Mouse (Mus musculus): ENCODE measurements around the gene Wdr37. TPM values are rescaled to one million over a fixed set of nuclear protein-coding genes. Genes with fewer than 3 reads are reported as not detected.

Gene Wdr37
- polyA plus RNA-seq, 1 experiment: 32.8 TPM

DNA sequence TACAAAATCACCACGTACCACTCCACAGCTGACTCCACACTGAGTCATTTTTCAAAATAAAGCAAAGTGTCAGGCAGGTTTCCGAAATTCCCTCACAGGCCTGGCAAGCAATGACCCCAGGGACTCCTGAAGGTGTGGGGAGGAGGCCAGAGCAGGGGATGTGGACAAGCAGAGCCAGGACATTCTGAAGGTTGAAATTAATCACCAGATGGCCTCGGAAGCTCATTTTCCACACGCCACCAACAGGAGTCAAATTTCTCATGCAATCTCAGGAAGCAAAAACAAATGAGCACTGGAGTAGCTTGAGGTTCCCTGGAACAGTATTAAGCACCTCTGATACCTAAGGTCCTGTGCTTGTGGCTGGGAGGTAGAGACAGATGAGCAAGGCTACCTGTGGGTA lies 89.1 kb downstream of the Wdr37 start:
- TF ChIP-seq CTCF (IDR thresholded peaks at IDR 0.05; ENCODE audit: borderline replicate concordance, insufficient read depth, low read length) (no peak), POLR2A (IDR thresholded peaks at IDR 0.05; ENCODE audit: low read depth, low read length) (no peak)
- no peaks in the 10 kb centered on the region for H3K4me1 ChIP-seq (ENCODE audit: control insufficient read depth, insufficient read depth, low read length)

GRCm38 (mm10) chr13:8780441-8780840 lies 91.3 kb downstream of the Wdr37 start:
- no peak overlapping the region for H3K27ac ChIP-seq (ENCODE audit: insufficient read depth, low read length)
- no peak overlapping the region for H3K4me3 ChIP-seq (ENCODE audit: insufficient read depth, low read length)
- TF ChIP-seq POLR2A (IDR thresholded peaks at IDR 0.05; ENCODE audit: low read depth, low read length): no peak
- TF ChIP-seq CTCF (IDR thresholded peaks at IDR 0.05; ENCODE audit: borderline replicate concordance, insufficient read depth, low read length): no peak
- H3K4me1 ChIP-seq (ENCODE audit: control insufficient read depth, insufficient read depth, low read length): no peaks in the 10 kb centered on the region

More for the DNA sequence above, 89.1 kb downstream of the Wdr37 start:
- H3K4me3 ChIP-seq (ENCODE audit: insufficient read depth, low read length): no peak overlapping the region
- no peak overlapping the region for H3K27ac ChIP-seq (ENCODE audit: insufficient read depth, low read length)

- TF ChIP-seq CTCF (IDR thresholded peaks at IDR 0.05; ENCODE audit: borderline replicate concordance, insufficient read depth, low read length): no peak
- TF ChIP-seq POLR2A (IDR thresholded peaks at IDR 0.05; ENCODE audit: low read depth, low read length): no peak
- H3K4me3 ChIP-seq (ENCODE audit: insufficient read depth, low read length): no peak overlapping the region
- H3K27ac ChIP-seq (ENCODE audit: insufficient read depth, low read length): no peak overlapping the region
- no peaks in the 10 kb centered on the region for H3K4me1 ChIP-seq (ENCODE audit: control insufficient read depth, insufficient read depth, low read length)
Observed at GRCm38 (mm10) chr13:8770616-8771015, 101.1 kb downstream of the Wdr37 start.

DNA sequence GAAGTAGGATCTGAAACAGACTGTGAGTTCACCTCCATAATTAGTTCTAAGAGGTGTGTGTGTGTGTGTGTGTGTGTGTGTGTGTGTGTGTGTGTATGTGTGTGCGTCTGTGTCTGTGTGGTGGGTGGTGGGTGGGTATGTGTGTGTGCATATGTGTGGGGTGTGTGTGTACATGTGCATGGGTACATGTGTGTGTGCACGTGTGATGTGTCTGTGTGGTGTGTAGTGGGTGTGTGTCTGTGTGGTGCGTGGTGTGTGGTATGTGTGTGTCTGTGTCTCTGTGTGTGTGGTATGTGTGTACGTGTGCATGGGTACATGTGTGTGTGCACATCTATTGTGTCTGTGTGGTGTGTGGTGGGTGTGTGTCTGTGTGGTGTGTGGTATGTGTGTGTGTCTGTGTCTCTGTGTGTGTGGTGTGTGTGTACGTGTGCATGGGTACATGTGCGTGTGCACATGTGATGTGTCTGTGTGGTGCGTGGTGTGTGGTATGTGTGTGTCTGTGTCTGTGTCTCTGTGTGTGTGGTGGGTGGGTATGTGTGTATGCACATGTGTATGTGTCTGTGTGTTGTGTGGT lies 102.0 kb downstream of the Wdr37 start:
- Histone ChIP-seq H3K4me1 (ENCODE audit: control insufficient read depth, insufficient read depth, low read length) (no peaks in the 10 kb centered on the region), H3K27ac (ENCODE audit: insufficient read depth, low read length) (no peak overlapping the region), H3K4me3 (ENCODE audit: insufficient read depth, low read length) (no peak overlapping the region)
- no peak for TF ChIP-seq POLR2A (IDR thresholded peaks at IDR 0.05; ENCODE audit: low read depth, low read length)
- no peak for TF ChIP-seq CTCF (IDR thresholded peaks at IDR 0.05; ENCODE audit: borderline replicate concordance, insufficient read depth, low read length)

- no peak for TF ChIP-seq POLR2A (IDR thresholded peaks at IDR 0.05; ENCODE audit: low read depth, low read length)
- no peak overlapping the region for H3K27ac ChIP-seq (ENCODE audit: insufficient read depth, low read length)
Observed at GRCm38 (mm10) chr13:8760940-8761339, 110.8 kb downstream of the Wdr37 start.

More at GRCm38 (mm10) chr13:8760940-8761339, 110.8 kb downstream of the Wdr37 start:
- Histone ChIP-seq H3K4me3 (ENCODE audit: insufficient read depth, low read length) (no peak overlapping the region), H3K4me1 (ENCODE audit: control insufficient read depth, insufficient read depth, low read length) (no peaks in the 10 kb centered on the region)

Other genes with a start within 250 kb of the Wdr37 start
- gene Idi1, start 13.6 kb upstream of the Wdr37 start, polyA plus RNA-seq (2011; ENCODE audit: insufficient read length, low read depth, missing spikeins): 108 and 140 TPM in 2 replicates
- not detected in 2 replicates for gene Gm9745, start 76.3 kb upstream of the Wdr37 start, polyA plus RNA-seq (2011; ENCODE audit: insufficient read length, low read depth, missing spikeins)
- not detected in 2 replicates for gene Idi2, start 81.0 kb upstream of the Wdr37 start, polyA plus RNA-seq (2011; ENCODE audit: insufficient read length, low read depth, missing spikeins)
- 61.8 and 63.6 TPM in 2 replicates for gene Gtpbp4, start 124.2 kb upstream of the Wdr37 start, polyA plus RNA-seq (2011; ENCODE audit: insufficient read length, low read depth, missing spikeins)
- gene Larp4b, start 222.0 kb upstream of the Wdr37 start, polyA plus RNA-seq (2011; ENCODE audit: insufficient read length, low read depth, missing spikeins): 54.6 and 59.6 TPM in 2 replicates